Mouse (Mus musculus) cerebellum, adult 2 months (tissue): Measurements from ENCODE around the gene Ift46.

Experiments used
- CTCF ChIP-seq: fragments of 200-500 bp; IDR thresholded peaks from 2 replicates; pipeline ENCODE4 v1.5.1; 2011; ENCODE audit warnings: low read depth, mild to moderate bottlenecking, control low read depth, low read length, moderate library complexity, borderline replicate concordance; ENCODE audit not compliant: insufficient read depth
- POLR2A ChIP-seq: fragments of 200-500 bp; IDR thresholded peaks from 2 replicates; pipeline ENCODE4 v1.6.1; 2011; ENCODE audit warnings: low read length, control low read depth, borderline replicate concordance; ENCODE audit not compliant: insufficient read depth

GRCm38 (mm10) chr9:44836439-44836838 is 68.7 kb downstream of the Ift46 start:
- TF ChIP-seq POLR2A (no peak), CTCF (peak; percentile 74)
